Mouse (Mus musculus) ovary, postnatal 10 days (tissue): ENCODE measurements around the gene Gm853.

Experiments
- DNase-seq: peaks from one replicate; pipeline ENCODE4 v3.0.0; 2022; ENCODE audit warnings: low spot score

Gm853 gene

DNA sequence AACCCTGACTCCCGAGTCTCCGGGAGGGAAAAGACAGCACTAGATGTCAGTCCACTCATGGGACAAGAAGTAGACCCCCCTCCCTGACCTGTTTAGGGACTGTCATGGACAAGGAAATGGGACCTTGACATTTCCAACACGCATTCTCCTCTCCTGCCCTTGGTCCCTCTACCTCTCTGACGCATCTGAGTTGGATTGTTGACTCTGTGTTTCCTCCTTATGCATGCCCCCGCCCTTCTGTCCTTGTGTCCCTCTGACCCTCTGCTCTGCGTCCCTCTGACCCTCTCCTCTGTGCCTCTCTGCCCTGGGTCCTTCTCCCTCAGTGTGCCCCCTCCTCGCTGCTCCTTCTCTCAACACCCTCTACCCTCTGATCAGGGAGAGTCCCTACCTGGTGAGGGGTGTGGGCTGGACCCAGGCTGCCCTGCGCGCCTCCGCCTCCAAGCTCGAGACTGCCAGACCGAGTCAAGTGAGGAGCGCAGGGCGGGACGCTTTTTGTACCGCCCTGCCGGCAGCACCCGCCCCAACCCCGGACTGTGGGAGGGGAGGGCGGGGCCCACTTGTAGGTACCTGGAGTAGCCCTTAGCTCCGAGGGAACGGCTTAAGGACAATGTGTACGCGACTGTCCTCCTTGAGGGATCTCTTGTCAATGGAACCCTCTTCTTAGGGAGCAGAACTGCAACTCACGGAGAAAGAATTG lies 47.7 kb downstream of the Gm853 start:
- no peak for DNase-seq

DNA sequence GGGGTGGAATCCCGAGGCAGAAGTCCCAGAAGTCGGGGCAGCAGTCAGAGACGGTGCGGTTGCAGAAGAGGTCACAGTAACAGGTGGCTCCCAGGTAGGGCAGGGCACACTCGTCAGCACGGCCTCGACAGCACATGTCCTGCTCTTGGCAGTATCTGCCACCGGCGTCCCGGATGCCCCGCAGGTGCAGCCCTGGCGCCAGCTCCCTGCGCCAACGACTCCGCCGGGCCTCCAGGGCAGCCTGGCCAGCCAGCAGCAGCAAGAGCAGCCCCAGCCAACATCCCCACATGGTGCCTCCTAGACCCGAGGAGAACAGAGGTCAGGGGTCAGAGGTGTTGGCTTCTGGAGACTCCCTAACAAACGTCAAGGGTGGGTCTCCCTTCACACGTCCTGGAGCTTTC lies 48.3 kb downstream of the Gm853 start:
- no peak for DNase-seq

DNA sequence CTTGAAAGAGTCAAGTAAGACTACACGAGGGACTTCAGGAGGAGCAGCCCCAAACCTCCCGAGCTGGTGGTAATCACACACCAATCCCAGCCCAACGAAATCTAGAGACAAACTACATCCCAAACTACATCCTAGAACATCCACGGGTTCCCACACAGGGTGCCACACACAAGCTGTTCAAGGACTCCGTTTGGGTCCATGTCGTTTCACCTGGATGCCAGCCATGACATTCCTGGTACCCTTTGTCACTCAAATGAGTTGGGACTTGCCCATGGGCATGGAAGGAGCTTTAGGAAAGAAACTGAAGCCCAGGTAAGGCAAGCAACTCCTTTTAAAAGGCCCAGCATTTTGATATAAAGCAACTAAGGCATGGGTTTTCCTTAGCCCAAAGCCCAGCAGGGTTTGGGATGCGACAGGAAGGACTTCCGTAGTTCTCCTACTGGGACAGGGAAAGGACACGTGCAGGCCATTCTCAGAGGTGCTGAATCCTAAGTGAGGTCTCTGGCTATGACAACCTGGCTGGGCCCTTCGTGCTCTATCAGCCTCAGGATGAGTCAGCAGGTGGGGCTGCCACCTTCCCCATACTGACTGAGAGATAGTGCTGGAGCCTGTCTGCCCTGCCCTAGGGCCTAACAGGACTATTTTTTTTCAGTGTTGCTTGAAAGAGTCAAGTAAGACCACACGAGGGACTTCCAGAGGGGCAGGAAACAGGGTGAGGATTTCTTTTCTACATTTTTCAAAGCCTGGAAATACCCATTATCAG lies 49.0 kb downstream of the Gm853 start:
- no peak for DNase-seq

DNA sequence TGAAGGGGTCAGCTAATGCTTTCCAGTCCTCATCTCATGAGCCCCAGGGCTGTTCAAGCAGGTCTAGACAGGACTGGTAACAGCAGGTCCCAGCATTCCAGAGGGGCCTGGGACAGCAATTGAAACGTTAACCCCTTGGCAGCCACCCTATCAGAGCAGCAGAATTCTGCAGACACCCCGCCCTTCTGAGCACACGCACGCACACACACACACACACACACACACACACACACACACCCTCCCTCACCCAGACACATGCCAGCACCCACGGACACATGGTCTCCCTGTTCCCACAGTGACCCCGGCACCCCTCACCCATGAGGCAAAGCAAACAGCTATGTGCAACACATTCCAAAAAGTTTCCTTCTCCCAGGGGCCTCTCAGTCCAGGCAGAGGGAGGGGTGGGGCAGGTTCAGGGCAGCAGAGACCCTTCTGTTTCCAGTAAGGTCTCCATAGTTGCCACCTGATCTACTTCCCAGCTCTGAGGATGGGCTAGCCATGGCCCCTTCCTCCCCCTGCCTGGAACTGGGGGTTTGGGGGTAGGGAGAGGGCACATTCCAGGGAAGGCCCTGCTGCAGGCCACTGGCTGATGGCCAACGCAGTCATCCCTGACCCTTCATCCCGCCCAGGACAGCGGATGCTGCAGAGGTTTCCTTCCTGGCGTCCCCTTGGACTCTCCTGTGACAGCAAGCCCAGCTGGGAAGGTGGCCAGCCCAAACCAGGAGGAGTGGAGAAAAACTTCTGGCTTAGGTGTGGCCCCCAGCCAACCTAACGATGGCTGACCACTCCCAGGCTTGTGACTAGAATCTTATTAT lies 50.0 kb downstream of the Gm853 start:
- no peak for DNase-seq

DNA sequence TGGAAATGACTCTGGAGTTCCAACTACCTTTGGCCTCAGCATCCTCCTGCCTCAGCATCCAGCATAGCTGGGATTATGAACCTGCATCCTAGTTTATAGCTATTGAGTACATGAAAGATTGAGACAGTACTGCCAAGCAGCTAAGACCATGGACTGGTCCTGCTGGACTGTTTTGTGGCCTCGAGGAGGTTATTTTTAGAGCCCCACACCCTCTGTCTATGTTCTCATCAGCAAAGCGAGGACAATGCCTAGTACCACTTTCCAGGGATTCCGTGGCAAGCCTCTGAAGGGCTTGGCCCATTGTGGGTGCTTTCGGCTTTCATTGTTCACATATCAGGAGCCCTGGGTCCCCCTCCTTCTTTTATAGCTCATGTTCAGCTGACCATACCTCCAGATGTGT lies 51.8 kb downstream of the Gm853 start:
- DNase-seq, result no peak

DNA sequence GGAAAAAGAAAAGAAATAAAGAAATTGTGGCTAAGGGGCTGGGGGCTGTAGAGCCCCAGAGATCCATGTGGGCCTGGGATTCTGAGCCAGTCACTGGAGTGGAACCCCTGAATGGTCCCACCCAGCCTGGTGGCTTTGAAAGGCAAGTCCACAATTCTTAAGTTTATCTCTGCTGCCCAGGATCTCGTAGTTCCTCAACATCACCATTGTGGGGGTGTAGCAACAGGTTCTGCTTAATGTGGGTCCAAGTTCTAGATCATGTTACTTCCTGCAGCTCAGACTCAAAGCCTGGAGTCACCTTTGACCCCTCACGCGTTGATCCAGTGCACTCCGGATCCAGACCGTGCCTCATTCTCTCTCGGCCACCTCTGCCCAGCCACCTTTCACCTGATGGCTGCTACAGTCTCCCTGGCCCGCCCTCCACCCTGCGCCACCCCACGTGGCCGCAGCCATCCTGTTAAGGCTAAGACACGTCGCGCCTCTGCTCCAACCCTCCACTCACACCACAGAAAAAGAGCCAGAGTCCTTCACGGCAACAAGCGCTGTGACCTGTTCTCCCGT lies 52.7 kb downstream of the Gm853 start:
- no peak for DNase-seq

DNA sequence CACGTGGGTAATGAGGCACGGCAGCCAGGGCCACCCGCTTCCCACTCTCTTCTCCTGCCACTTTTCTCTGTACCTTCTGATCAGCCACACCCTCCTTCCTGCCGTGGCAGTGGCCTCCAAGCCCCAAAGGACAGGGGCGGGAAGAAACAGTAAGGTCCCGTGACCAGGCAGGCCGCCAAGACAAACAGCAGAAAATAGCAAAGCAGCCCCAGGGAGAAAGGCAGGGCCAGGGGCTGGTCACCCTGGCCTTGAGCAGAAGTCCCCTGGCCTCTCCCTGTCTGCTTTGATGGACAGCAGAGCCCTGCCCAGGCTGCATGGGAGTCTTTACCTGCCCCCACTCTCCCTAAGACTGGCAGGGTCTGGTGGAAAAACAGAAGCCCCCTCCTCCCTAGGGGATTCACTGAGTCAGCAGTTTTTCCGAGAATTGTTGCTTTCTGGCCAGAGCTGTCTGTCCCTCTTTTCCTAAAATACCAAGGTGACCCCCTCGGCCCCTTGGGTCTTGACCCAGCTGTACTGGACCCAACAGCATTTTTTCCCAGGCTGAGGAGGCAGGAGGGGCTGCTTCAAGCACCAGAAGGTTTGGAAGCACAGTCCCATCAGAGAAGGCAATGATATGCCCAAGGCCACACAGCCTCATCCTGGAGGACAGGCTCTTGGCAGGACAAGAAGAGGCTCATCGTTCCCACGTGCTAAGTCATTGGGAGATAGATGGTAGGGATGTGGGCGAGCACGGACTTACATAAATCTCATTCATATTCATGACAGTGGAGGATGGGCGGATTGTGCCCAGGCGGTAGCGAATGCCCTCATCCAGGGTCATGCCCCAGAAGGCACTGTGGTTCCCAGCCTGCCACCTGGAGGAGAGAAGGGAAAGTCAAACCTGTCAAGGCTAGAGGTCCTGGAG lies 53.7 kb downstream of the Gm853 start:
- peak; percentile 49 for DNase-seq

DNA sequence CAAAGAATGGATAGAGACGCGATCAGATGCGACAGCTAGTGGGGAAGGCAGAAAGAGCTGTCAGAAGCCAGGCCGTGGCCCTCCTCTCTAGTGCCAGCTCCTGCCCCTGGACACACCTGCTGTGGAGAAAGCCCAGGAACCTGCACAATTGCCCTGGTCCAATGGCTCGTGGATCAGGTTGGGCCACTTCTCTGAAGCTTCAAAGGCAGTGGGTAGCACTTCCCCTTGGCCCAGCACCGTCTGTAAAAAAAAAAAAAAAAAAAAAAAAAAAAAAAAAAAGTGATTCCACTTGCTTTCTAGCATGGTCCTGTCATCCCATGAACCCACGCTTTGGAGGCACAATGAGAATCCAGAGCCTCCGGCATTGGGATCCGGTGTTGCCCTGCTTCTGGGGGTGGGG lies 54.4 kb downstream of the Gm853 start:
- DNase-seq, result no peak

DNA sequence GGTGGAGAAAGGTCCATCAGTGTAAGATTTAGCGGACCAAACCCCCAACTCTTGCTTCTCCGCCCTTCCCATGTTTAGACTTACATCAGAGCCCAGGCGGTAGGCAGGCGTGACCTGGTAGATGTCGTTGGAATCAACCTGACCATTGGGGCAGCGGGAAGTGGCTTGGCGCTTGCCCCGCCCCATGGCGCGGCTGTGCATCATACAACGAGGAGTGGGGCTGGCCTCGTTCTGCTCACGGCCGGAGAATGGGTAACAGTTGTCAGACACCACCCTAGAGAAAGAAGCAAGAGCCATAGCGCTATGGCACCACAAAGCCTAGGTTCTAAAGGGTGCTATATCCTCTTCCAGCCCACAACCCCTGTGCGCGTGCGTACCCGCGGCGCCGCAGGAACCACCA lies 54.9 kb downstream of the Gm853 start:
- DNase-seq, result no peak

DNA sequence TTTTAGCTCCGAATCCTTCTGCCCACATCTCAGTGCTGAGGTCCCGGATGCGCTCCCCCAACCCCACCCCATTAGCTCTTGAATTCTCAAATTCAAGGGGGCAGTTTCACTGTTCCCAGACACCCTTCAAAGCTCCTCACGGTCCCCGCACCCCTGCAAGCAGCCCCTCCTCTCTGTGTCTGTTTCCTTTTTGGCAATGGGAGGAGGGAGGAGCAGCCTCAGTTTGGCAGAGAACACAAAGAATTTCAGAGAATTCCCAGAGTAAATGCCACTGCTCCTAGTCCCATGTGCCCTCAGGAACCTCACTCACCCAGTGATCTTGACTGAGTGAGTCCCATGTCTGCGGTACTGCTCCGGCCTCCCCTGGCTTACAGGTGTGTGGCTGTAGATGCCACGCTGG lies 55.6 kb downstream of the Gm853 start:
- DNase-seq, result no peak

DNA sequence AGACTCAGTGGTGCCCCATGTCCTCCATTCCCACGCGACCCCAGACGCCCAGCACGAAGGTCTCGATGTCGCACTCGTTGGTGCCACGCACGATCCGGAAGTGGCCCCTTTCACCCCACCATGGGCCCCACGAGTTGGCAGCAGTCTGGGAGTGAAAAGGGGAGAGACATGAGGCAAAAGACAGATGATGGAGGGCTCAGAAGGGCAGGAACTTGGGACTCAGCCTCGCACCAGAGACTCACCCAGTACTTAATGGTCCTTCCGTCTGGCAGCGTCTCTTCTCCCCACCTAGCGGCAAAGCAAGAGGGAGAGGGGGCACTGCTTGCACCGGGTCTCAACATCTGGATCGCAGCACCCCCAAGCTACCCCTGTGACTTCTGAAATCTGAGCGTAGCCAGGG lies 56.1 kb downstream of the Gm853 start:
- no peak for DNase-seq

DNA sequence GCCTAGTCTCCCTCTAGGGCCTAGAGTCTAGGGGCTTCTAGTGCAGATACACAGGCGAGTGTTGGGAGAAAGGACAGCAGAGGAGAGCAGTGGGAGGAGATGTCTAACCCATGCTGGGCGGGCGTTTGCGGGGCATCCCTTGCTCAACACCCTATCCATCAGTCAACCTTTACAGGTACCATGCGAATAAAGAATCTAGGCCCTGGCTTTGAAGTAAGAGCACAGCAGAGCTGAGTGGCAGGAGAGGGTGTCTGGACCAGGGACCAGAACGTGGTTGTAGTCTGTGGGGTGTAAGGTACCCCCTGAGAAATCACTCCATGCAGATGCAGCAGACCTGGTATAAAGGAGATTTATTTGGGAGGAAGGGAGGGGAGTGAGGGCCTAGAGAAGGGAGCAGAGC lies 58.1 kb downstream of the Gm853 start:
- no peak for DNase-seq

DNA sequence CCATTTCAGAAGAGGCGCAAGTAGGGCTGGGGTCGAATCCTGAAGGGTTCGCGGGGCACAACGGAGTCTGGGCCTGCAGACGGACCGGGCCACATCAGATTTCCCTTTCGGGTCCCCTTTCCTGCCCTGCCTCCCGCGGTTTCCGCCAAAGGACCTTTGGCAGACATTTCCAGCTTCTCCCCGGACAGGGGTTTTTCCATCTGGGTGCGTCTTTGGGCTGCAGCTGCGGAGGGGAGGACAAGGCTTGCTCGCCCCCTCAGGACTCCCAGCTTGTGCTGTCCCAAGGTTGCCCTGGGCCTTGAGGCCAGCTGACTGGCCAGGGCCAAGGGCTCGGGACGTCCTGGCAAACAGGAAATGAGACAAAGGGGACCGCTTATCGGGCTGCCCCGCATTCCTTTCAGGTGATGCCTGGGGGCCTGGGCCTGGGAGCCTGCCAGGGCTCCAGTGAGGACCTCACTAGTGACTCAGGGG lies 58.8 kb downstream of the Gm853 start:
- DNase-seq, result no peak

DNA sequence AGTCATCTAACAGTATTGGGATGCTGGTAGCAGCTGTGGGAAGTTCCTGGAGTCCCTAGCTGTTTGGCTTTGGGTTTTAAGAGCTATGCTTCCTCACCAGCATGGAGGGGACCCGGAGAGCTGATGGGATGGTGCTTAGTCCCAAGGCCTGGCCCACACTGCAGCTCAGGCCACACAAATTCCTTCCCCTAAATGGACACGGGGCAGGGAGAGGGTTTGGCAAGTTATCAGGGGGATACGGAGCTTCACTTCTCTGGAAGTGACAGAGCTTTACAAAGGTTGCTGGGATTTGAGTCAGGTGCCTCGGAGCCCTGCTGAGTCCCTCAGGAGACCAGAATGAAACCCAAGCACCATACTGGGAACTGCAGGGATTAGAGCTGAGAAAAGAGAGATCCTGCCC lies 60.9 kb downstream of the Gm853 start:
- no peak for DNase-seq
